Mouse (Mus musculus): ENCODE results near the gene Enpp1. TPM values are rescaled to one million over a fixed set of nuclear protein-coding genes. Genes with fewer than 3 reads are reported as not detected.
A peak's percentile ranks its signal among the peaks of the same experiment; 100 is the strongest.
"Not testable (repeated sequence)": the region's sequence is repeated elsewhere in the genome, so short reads cannot be mapped to it uniquely, and the experiment has no call there.

Gene Enpp1
- total RNA-seq, 2 experiments from 2014 or later, result 3.7 to 4.9 TPM

DNA sequence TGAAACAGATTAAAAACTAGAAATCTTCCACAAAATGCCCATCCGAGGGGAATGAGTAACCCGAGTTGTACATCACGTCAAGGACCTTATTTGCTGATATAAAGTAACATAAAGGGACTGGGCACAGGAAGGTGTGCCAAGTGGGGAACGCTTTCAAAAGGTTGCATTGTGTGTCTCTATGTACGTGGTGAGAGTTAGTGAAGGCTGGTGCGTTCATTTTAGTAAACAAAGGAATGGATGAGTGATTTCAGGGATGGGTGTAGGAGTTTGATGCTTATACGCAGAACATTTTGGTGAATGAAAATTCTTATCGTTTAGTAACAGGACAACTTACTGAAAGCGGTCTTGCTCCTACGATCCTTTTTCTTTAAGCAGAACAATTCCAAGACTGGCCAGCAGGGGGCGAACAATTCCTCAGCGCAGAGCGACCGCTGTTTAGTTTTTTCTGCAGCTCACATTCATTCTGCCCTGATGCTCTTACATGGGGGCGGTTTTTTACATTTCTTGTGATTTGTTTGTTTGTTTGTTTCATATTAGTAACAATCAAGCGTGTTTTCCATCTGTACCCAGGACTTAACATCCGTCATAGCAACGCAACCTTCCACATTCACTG, 81.4 kb downstream of the Enpp1 start:
- no peak overlapping the region for H3K4me3 ChIP-seq
- H3K27ac ChIP-seq, result no peak overlapping the region
- peak; percentile 68 to 77 for DNase-seq (ENCODE audit: extremely low spot score in 1 of 2, low spot score in 2 of 2)
- intact Hi-C loops (cut with DNase I), result loop anchor here (2.0 kb wide), 1 partner anchor 160 kb away; no protein-coding TSS in a partner anchor
- peak; percentile 92 for TF ChIP-seq CTCF (IDR thresholded peaks at IDR 0.05)

DNA sequence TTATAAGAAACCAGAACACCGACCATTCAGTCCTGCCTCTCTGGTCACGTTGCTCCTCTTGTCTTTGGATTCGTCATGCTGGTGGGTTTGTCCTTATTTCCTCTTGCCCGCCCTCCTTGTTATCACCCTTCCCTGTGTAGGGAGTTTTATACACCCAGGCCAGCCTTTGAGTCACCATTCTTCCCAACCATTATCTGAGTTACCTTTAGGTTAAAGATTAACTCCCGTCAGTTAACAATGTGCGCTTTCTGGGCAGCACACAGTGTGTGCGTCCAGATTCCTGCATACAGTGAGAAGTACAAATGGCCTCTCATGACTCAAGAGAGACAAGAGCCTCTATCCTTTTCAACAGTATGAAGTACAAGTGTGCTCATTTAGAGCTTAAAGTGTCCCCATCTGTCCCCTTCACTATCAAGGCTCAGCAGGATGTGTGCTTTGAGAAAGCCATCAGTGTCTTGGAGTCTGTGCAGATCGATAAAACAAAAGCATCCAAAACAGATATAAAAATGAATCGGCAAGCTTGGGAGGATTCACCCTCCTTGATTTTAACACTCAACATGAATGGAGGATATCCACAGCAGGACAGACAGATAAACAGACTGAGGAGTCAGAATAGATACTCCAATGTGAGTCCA, 82.8 kb downstream of the Enpp1 start:
- intact Hi-C loops (cut with DNase I), result loop anchor here (10.0 kb wide), 1 partner anchor 834 kb away; the partner anchor contains the start of gene Slc18b1
- no peak for TF ChIP-seq CTCF (IDR thresholded peaks at IDR 0.05)
- DNase-seq (ENCODE audit: extremely low spot score in 1 of 2, low spot score in 2 of 2), result no peak
- Histone ChIP-seq H3K27ac (no peak overlapping the region), H3K4me3 (no peak overlapping the region)

DNA sequence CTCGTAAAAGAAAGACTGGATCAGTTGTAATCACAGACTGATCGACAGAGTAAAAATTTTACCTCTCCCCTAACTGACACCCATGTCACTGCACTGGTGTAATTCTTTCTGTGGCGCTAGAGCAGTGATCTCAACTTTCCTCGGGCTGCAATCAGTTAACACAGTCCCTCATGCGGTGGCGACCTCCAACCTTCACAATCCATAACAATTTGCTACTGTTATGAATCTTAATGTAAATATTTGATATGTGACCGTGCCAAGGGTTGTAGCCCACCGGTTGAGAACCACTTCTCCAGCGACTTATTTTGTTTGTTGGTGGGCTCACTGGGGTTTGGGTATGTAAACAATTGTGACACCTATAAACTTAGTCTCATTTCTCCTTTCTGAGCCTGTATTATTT, 83.5 kb downstream of the Enpp1 start:
- Histone ChIP-seq H3K27ac (no peak overlapping the region), H3K4me3 (no peak overlapping the region)
- TF ChIP-seq CTCF (IDR thresholded peaks at IDR 0.05), result no peak
- intact Hi-C loops (cut with DNase I), result loop anchor here (10.0 kb wide), 1 partner anchor 834 kb away; the partner anchor contains the start of gene Slc18b1
- DNase-seq (ENCODE audit: extremely low spot score in 1 of 2, low spot score in 2 of 2), result no peak

DNA sequence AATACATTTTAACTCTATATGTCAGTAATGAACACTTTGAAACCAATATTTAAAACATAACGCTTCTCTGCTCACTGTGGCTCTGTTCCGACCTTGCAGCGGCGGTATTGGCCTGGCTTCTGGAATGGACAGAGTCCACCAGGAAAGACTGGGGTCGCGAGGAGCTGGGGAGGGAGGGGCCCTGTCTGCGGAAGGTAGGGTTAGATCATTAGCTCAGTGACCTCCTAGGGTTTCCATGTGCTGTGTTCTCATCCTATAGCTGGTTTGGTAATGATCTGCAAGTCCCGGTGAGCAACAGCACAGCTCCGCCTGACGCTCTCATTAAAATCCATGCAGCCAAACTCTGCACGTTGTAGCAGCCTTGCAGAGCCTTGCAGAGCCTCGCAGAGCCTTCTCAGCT, 84.7 kb downstream of the Enpp1 start:
- no peak for TF ChIP-seq CTCF (IDR thresholded peaks at IDR 0.05)
- DNase-seq (ENCODE audit: extremely low spot score in 1 of 2, low spot score in 2 of 2), result no peak
- Histone ChIP-seq H3K4me3 (no peak overlapping the region), H3K27ac (no peak overlapping the region)
- intact Hi-C loops (cut with DNase I), result loop anchor here (10.0 kb wide), 1 partner anchor 832 kb away; the partner anchor contains the start of gene Slc18b1

DNA sequence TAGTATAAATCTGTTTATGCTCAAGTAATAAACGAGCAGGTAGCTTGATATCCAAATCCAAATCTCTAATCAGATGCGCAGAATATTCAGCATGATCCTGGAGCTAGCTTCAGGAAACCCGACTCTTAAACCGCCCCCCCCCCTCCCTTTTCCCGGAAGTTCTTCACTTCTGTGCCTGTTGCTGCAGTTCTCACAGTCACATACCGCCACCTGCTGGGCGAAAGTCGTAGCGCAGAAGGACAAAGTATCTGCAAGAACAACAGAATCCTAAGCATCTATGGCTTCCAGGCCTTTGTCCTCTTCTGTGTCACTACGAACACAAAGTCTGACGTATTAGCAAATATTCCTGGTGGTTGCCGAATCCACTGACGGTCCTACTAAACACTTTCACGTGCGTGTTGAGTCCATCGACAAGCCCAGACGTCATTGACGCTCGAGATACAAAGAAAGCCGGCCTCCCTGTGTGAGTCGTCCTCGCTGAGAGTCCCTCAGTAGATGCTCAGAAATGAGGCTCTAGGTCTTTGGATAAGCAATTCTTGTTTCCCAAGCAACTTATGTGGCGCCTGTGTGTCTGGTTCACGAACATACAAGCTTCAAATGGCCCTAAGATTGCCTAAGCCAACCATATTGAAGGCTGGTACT, 86.8 kb downstream of the Enpp1 start:
- peak; percentile 73 for TF ChIP-seq CTCF (IDR thresholded peaks at IDR 0.05)
- DNase-seq (ENCODE audit: extremely low spot score in 1 of 2, low spot score in 2 of 2), result peak; percentile 77 to 85
- Histone ChIP-seq H3K27ac (no peak overlapping the region), H3K4me3 (no peak overlapping the region)
- intact Hi-C loops (cut with DNase I), result loop anchor here (2.0 to 10.0 kb wide), 2 partner anchors 242 to 830 kb away; partner anchors contain the start of gene Slc18b1

DNA sequence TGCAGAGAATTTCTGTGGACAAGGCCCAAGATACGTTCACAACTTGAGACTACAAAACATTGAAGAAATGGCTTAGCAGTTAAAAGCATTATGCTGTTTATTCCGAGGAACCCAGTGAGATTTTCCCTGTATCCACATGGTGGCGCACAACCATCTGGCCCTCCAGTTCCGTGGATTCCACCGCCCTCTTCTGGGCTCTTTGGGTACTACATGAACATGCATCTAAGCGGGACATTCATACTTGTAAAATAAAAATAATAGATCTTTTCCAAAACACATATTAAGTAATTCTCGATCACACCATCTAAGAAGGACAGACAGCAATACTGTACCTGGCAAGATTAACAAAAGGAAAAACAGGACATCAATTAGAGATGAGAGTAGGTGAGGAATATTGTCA, 89.4 kb downstream of the Enpp1 start:
- intact Hi-C loops (cut with DNase I), result loop anchor here (2.0 to 10.0 kb wide), 5 partner anchors 214 to 828 kb away; partner anchors contain the start of gene Slc18b1
- TF ChIP-seq CTCF (IDR thresholded peaks at IDR 0.05), result peak; percentile 88
- DNase-seq (ENCODE audit: extremely low spot score in 1 of 2, low spot score in 2 of 2), result peak; percentile 44 to 51
- no peak overlapping the region for H3K27ac ChIP-seq
- H3K4me3 ChIP-seq, result no peak overlapping the region

DNA sequence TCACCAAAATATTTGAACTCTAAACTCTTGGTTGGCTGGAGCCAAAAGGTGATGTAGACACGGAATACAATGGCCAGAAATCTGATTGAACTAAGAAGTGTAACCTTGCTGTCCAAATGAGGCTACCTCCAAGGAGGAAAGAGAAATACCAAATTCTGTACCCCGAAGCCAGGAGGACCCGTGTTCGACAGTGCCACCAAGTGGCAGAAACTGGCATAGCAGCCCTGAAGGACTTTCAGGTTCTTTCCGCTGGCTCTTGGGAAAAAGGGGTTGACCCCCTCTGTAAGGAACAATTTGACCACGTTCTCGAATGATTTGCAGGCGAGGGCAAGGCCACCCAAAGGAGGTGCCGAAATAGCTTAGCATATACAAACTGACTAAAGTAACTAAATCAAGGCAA, 90.4 kb downstream of the Enpp1 start:
- intact Hi-C loops (cut with DNase I), result loop anchor here (5.0 to 10.0 kb wide), 4 partner anchors 289 to 827 kb away; partner anchors contain the start of gene Slc18b1
- peak; percentile 29 to 59 for DNase-seq (ENCODE audit: extremely low spot score in 1 of 2, low spot score in 2 of 2)
- peak; percentile 91 for TF ChIP-seq CTCF (IDR thresholded peaks at IDR 0.05)
- Histone ChIP-seq H3K4me3 (no peak overlapping the region), H3K27ac (no peak overlapping the region)

DNA sequence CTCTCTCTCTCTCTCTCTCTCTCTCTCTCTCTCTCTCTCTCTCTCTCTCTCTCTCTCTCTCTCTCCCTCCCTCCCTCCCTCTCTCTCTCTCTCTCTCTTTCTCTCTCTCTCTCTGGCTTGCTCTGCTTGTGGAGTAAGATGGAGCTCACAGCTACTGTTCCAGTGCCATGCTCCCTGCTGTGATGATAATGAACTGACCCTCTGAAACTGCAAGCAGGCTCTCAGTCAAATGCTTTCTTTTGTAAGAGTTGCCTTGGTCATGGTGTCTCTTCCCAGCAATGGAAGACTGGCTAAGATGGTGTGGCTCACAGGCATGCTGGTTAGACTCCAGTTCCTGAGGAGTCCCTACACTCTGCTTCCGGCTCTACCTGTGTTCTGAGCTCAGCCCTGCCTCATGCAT, 95.4 kb downstream of the Enpp1 start:
- H3K4me3 ChIP-seq; intact Hi-C loops (cut with DNase I); DNase-seq (ENCODE audit: extremely low spot score in 1 of 2, low spot score in 2 of 2); H3K27ac ChIP-seq: not testable (repeated sequence)

DNA sequence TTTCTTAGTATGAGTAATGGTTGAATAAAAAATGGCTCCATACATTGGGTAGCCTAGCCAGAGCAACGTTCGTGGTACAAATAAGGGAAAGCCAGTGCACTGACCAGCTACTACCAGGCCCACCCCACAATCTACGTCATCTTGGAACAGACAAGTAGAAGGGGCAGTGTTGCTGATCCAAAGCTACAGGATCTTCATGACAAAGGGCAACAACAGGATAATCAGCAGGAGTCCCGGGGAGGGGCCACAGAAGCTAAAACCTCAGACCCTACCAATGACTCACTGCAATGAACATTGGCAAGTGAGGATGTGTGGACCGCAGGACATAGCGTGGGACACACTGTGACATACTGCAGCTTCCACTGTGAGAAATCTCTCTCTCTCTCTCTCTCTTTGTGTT, 96.2 kb downstream of the Enpp1 start:
- TF ChIP-seq CTCF (IDR thresholded peaks at IDR 0.05), result no peak
- intact Hi-C loops (cut with DNase I), result no loop called here
- H3K27ac ChIP-seq, result no peak overlapping the region
- no peak overlapping the region for H3K4me3 ChIP-seq
- DNase-seq (ENCODE audit: extremely low spot score in 1 of 2, low spot score in 2 of 2), result no peak

DNA sequence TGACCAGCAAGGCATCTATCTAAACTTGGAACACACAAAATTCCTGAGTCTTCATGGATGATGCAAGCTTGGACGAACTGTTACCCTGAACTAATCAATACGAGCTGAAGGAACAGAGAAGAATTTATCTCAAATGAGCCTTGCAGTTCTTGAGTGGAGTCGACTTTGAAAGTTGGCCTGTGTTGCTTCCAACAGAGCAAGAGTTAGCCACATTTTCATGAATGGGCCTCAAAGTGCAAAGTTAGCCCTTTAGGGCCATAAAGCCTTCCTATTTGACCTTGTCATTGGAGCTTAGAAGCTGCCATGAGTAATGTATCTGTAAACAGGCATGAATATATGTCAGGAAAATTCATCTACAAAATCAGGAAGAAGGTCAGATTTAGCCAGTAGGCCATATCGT, 97.2 kb downstream of the Enpp1 start:
- no peak for DNase-seq (ENCODE audit: extremely low spot score in 1 of 2, low spot score in 2 of 2)
- H3K4me3 ChIP-seq, result no peak overlapping the region
- TF ChIP-seq CTCF (IDR thresholded peaks at IDR 0.05), result no peak
- H3K27ac ChIP-seq, result no peak overlapping the region
- intact Hi-C loops (cut with DNase I), result no loop called here

DNA sequence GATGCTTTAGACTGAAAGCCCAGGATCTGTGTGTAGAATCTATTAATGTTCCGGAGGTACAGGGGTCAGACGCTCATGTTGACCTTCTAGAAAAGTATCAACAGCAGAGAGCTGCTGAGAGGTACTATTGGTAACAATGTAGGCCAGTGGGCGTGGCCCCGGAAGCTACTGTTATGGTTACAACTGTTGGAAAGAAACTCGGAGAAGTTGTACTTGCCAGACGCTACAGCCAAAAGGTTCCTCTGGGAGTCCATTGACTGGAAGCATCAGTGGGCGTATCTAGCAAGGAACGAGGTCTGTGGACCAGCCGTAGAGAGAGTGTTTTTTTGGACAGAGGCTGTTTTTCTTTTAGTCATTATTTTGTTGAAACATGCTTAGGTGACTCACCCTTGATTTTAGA, 102.2 kb downstream of the Enpp1 start:
- intact Hi-C loops (cut with DNase I), result no loop called here
- TF ChIP-seq CTCF (IDR thresholded peaks at IDR 0.05), result no peak
- no peak for DNase-seq (ENCODE audit: extremely low spot score in 1 of 2, low spot score in 2 of 2)
- Histone ChIP-seq H3K27ac (no peak overlapping the region), H3K4me3 (no peak overlapping the region)

DNA sequence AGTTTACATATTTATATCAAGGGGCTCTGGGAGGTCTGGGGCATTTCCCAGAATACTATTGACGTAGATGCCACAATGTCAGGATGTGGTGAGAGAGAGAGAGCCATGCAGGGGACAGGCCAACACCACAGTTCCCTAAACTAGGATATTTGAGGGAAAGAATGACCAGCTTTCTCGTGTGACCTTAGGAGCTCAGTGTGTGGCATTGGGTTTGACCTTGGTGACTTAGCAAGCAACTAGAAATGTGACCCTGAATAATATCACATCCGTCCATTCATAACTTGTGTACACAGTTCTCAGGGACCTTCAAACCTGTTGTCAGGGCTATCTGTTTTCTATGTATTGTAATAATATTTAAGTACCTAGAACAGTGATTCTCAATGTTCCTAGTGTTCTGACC, 102.8 kb downstream of the Enpp1 start:
- Histone ChIP-seq H3K27ac (no peak overlapping the region), H3K4me3 (no peak overlapping the region)
- no peak for DNase-seq (ENCODE audit: extremely low spot score in 1 of 2, low spot score in 2 of 2)
- no peak for TF ChIP-seq CTCF (IDR thresholded peaks at IDR 0.05)
- intact Hi-C loops (cut with DNase I), result no loop called here
